Mouse (Mus musculus): Measurements from ENCODE around the gene Lyzl4. TPM values are rescaled to one million over a fixed set of nuclear protein-coding genes. Genes with fewer than 3 reads are reported as not detected.

The Lyzl4 gene
- total RNA-seq, 2 experiments from 2014 or later = not detected

- no peak for ATAC-seq (replicated peaks; ENCODE audit: low FRiP score, poor library complexity, severe bottlenecking)
Observed at GRCm38 (mm10) chr9:121657143-121657542, 15.2 kb upstream of the Lyzl4 start.

GRCm38 (mm10) chr9:121656322-121656721, 14.4 kb upstream of the Lyzl4 start:
- no peak for ATAC-seq (replicated peaks; ENCODE audit: low FRiP score, poor library complexity, severe bottlenecking)

- ATAC-seq (replicated peaks; ENCODE audit: low FRiP score, poor library complexity, severe bottlenecking) = no peak
Observed at GRCm38 (mm10) chr9:121653668-121654067, 11.8 kb upstream of the Lyzl4 start.

DNA sequence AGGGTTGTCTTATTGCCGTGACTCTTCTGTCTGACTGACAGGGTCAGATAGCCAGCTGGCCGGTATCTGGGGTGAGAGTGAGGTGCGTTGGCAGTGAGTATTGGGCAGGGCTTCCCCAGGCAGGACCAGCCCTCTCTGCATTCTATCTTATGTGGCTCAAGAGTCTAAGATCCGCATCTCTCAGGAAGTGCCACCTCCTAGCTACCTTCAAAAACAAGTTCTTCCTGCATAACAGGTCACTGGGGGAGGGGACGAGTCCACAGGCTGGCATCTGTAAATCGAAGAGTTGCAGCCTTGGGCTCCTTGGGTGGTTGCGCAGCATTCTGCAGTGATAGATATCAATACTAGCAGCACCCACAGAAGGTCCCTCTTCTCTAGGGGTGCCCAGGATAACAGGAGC, 5.1 kb upstream of the Lyzl4 start:
- ATAC-seq (replicated peaks; ENCODE audit: low FRiP score, poor library complexity, severe bottlenecking) = no peak

GRCm38 (mm10) chr9:121644855-121645254, 3.0 kb upstream of the Lyzl4 start:
- no peak for ATAC-seq (replicated peaks; ENCODE audit: low FRiP score, poor library complexity, severe bottlenecking)

DNA sequence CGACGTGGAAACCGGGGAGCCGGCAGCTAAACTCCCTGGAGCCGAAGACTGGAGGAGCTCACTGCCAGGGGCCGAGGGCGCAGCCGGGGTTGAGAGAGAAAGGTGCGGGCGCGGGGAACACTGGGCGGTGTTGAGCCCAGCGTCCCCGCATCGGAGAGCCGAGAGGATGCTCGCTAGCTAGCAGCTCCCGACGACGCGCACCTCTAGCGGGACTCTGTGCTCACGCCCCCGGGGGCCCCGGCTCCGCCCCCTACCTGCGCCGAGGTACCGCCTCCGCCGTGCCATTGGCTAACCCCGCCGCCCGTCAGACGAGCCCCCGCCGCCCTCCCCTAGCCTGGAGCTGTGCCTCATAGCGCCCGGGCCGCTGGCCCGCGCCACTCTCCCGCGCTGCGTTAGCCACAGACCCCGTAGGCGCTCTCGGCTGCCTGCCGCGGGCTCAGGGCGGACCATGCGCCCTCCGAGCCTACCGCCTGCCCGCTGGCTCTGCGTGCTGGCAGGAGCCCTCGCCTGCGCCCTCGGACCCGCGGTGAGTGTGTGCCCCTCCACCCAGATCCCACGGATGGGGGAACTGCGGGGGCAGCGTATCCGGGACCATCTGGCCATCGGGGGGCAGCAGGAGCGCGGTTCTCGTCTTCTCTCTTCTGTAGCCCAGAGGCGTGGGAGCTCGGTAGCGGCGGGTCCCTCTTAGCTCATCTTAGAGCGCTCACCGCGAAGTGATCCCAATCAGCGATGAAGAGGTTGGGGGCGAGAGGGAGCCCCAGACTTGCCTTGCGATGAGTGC, 695 bp upstream of the Lyzl4 start, which contains the start of gene Vipr1:
Vipr1 (plus strand) TSS at position 316 of the 781 bp plus-strand sequence.
- ATAC-seq (replicated peaks; ENCODE audit: low FRiP score, poor library complexity, severe bottlenecking) = no peak

- no peak for ATAC-seq (replicated peaks; ENCODE audit: low FRiP score, poor library complexity, severe bottlenecking)
Observed at GRCm38 (mm10) chr9:121641235-121641915, 521 bp downstream of the Lyzl4 start.

- ATAC-seq (replicated peaks; ENCODE audit: low FRiP score, poor library complexity, severe bottlenecking) = no peak
Observed at GRCm38 (mm10) chr9:121639790-121640189, 2.1 kb downstream of the Lyzl4 start.

DNA sequence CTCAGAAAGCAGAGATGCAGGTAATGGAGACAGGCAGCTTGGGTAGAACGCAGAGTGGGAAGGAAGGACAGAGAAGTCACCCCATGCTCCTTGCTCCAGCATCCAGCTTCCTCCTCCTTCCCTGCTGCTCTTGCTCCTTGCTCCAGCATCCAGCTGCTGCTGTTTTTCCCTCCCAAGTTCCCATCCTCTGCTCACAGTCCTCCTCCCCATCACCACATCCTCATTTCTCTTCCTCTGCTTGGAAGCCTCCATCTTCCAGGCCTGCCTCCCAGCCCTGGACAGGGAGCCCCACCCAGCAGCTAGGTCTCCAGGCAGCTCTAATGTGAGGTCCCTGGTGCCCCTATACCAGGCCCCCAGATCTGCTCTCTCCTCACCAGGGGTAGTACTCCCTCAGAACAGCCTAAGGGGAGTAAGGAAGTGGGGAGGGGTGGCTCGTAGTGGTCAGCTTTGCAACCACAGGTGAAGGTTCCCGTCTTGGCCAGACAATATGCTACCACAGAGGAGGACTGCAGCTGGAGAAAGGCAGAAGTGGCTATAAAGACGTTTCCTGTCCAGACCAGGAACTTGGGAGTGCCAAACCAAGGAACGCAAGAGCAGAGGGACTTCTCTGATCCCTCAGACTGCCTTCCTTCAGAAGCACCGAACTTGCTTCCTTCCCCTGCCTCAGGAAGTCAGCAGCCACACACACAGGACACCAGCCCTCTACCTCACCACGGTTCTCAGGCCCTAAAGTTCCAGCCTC, 5.9 kb downstream of the Lyzl4 start:
- ATAC-seq (replicated peaks; ENCODE audit: low FRiP score, poor library complexity, severe bottlenecking) = no peak

GRCm38 (mm10) chr9:121633306-121633705, 8.6 kb downstream of the Lyzl4 start:
- ATAC-seq (replicated peaks; ENCODE audit: low FRiP score, poor library complexity, severe bottlenecking) = no peak

GRCm38 (mm10) chr9:121632891-121633290, 9.0 kb downstream of the Lyzl4 start:
- no peak for ATAC-seq (replicated peaks; ENCODE audit: low FRiP score, poor library complexity, severe bottlenecking)

DNA sequence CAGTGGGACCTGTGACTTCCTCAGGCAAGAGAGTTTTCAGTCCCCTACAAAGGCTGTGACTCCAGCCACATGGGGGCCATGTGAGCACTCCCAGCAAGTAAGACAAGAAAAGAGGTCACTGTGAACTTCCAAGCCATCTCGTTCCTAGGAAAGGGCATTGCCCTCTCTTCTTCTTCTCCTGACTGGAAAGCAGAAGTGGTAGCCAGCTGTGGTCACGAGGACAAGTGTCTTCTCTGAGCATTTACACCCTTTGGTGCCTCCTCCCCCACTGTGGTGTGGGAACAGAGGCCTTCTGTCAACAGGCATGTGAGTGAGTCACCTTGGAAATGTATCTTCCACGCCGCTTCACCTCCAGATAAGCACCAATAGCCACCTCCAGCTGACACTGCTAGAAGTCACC, 9.9 kb downstream of the Lyzl4 start:
- no peak for ATAC-seq (replicated peaks; ENCODE audit: low FRiP score, poor library complexity, severe bottlenecking)

- ATAC-seq (replicated peaks; ENCODE audit: low FRiP score, poor library complexity, severe bottlenecking) = no peak
Observed at GRCm38 (mm10) chr9:121630627-121631026, 11.3 kb downstream of the Lyzl4 start.

DNA sequence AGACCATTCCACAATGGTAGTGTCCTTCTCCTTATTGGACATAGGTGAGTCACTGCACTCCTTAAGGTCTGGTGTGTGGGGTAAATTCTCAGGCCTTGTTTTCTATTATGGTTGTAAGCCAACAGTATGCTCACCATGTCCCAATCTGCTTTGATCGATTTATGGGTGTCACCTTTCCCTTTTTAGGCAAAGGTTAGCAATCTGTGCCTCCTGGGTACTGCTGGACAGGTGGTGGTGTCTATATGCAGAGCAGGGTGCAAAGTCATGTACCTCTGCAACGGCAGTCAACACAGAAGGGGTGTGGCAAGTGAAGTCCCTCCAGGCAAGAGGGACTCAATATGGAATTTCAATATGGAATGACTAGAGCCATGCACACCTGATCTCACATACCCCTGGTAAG, 17.0 kb downstream of the Lyzl4 start:
- ATAC-seq (replicated peaks; ENCODE audit: low FRiP score, poor library complexity, severe bottlenecking) = no peak

DNA sequence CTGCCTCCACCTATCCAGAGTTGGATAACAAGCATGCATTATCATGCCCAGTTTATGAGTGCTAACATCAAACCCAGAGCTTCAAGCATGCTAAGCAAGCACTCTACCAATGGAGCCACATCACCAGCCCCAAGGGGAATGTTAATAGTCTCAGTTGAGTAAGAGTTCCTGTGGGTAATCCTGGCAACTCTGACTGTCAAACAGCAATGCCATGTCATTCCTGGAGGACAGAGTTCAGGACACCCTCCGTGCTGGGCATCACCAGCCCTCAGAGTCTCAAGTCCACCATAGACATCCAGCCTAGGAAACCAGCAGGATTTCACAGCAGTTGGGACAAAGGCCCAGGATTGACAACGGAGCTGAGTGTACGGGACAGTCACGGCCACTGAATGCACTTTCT, 18.7 kb downstream of the Lyzl4 start:
- ATAC-seq (replicated peaks; ENCODE audit: low FRiP score, poor library complexity, severe bottlenecking) = no peak

- ATAC-seq (replicated peaks; ENCODE audit: low FRiP score, poor library complexity, severe bottlenecking) = no peak
Observed at GRCm38 (mm10) chr9:121619441-121619840, 22.5 kb downstream of the Lyzl4 start.

- no peak for ATAC-seq (replicated peaks; ENCODE audit: low FRiP score, poor library complexity, severe bottlenecking)
Observed at GRCm38 (mm10) chr9:121616471-121616870, 25.4 kb downstream of the Lyzl4 start.

- ATAC-seq (replicated peaks; ENCODE audit: low FRiP score, poor library complexity, severe bottlenecking) = no peak
Observed at GRCm38 (mm10) chr9:121614241-121614757, 27.6 kb downstream of the Lyzl4 start.

DNA sequence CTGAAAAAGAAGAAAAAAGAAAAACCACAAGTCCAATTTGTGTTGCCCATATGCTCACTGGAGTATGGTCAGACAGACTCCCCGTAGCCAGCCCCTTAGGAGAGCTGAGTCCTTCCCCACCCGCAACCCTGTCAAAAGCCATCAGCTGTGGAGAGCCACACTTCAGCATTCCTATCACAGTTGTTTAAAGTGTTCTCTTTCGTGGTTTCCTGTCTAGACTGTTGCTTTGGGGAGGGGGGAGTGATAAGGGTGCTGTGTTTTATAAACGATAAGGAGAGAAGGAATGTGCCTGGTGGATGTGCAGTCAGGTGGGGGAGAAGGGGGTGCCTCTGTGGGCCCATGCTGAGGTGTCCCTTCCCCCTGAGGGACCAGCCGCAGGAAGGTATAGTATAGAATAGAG, 28.7 kb downstream of the Lyzl4 start:
- no peak for ATAC-seq (replicated peaks; ENCODE audit: low FRiP score, poor library complexity, severe bottlenecking)

DNA sequence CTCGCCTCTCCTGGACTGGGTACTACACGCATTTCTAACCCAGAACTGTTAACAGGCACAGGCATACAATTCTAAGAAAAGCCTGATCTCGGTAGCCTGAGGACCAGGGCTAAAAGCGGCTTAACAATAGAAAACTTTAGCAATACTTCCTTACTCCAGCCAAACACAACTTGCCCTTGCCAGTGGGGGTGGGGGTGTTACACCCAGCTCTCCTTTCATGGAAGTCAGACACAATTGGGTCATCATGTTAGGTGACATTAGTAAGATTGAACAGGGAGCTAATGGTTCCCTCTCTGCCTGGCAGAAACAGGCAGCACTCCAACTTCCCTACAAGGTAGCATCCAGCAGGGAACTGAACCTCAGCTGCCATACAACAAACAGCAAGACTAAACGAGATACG, 32.5 kb downstream of the Lyzl4 start:
- no peak for ATAC-seq (replicated peaks; ENCODE audit: low FRiP score, poor library complexity, severe bottlenecking)
